Mouse (Mus musculus) spleen, adult 12 weeks (tissue): ENCODE results near the gene Rita1.
A peak's percentile ranks its signal among the peaks of the same experiment; 100 is the strongest.

ENCODE experiments used
- DNase-seq: peaks from one replicate; pipeline ENCODE4 v3.0.0; 2022; ENCODE audit warnings: low spot score

Rita1 gene

DNA sequence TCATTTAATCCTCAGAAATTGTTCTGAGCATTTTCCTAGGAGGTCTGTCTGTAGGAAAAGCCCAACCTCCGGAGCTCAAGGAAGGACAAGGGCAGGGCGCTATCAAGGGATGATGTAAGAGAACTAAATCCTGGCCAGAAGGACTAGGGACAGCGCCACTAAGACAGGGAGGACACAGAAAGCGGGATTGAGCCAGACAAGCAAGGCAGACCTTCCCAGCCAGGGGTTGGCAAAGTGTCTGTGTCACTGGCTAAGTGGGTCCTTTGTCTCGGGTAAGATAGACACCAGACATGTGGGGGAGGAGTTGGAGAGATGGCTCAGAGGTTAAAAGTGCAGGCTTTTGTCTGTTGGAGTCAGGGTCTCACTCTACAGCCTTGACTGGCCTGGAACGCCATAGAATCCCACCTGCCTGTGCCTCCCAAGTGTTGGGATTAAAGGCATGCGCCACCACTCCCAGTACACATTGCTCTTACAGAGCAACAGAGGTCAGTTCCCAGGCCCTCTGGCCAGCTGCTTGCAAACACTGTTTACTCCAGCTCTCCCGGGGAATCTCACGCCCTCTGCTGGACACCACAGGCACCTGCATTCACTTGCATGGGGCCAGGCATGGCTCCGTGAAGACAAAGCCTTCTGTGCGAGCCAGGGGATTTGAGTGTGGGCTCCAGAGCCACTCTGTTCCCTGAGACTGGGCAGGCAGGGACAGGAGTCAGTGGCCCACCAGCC, 11.3 kb downstream of the Rita1 start:
- no peak for DNase-seq

DNA sequence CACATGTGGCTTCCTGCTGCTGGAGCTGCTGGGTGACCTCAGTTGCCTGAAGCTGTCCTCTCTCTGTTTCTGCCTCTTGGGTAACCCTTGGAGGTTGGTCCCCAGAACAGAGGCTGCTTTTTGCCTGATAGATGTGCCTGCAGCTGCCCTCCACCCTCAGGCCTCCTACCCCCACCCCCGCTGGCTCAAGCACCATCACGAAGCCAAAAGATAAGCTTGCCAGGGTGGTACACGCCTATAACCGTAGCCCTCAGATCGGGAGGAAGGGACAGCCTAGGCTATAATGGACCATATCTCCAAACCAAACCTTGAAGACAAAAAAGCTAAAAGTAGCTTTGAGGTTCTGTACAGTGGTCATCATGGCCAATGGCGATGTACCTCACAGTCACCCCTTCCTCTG, 12.8 kb downstream of the Rita1 start:
- no peak for DNase-seq

DNA sequence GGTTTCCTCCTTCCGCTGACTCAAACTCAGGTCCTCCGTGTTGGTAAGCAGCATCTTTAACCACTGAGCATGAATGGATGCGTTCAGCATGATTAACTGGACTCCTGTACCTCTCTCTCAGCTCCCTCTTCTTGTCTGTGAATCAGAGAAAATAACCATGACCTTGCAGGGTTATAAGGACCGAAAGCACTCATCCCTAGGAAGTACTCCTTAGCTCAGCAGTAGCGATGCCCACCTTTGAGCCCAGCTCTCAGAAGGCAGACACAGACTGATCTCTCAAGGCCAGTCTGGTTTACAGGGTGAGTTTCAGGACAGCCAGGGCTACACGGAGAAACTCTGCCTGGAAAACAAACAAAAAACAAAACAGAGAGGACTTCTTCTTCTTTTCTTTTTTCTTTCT, 17.9 kb downstream of the Rita1 start:
- no peak for DNase-seq

DNA sequence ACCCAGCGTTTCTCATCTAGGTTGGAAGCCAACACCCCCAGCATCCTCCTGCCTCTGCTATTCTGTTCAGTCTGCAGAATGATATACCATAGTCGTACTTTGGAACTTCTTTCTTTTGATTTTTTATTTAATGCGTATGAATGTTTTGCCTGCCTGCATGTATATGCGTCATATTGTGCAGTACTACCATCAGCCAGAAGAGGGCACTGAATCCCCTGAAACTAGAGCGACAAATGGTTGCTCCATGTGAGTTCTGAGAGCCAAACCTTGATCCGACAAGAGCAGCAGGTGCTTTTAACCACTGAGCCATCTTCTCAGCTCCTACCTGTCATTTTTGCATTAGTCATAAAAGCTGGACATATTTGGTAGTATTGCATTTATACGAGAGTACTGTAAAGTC, 20.2 kb downstream of the Rita1 start:
- no peak for DNase-seq

GRCm38 (mm10) chr5:120590356-120591010, 21.9 kb downstream of the Rita1 start:
- DNase-seq: no peak

- DNase-seq: peak; percentile 98
Observed at GRCm38 (mm10) chr5:120588569-120589094, 23.8 kb downstream of the Rita1 start, which contains the start of the genes Tpcn1 and Iqcd. Gene Tpcn1 (minus strand): TSS chr5:120588673. Gene Iqcd (plus strand): TSS chr5:120589016.

DNA sequence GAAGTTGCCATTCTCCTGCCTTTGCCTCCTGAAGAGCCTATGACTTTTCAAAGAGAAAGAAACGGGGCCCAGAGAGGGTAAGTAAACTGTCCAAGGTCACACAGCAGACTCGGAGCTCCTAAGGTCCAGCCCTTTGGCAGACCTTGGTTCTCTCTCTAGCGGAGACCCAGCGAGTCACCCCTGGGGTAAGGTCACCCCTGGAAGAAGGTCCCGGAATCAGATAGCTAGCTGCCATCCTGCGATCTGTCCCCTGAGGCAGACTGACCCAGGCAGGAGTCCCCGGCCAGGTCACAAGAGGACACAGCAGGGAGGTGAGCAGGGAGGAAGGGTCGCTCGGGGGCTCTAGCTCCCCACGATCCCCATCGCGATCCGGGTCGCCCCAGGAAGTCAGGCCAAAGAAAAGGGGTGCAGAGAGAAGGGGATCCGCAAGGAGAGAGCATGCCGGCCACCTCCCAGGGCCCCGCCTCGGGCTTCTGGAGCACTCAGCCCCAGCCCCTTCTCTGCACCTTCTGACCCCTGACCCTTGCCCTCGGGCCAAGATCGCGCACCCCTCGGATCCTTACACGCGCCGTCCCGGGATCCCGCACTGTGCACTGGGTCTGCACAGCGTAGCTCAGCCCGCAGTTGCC, 24.3 kb downstream of the Rita1 start:
- DNase-seq: peak; percentile 25

- DNase-seq: peak; percentile 62
Observed at GRCm38 (mm10) chr5:120587616-120587926, 24.8 kb downstream of the Rita1 start.

- DNase-seq: peak; percentile 58
Observed at GRCm38 (mm10) chr5:120586741-120587615, 25.4 kb downstream of the Rita1 start.

DNA sequence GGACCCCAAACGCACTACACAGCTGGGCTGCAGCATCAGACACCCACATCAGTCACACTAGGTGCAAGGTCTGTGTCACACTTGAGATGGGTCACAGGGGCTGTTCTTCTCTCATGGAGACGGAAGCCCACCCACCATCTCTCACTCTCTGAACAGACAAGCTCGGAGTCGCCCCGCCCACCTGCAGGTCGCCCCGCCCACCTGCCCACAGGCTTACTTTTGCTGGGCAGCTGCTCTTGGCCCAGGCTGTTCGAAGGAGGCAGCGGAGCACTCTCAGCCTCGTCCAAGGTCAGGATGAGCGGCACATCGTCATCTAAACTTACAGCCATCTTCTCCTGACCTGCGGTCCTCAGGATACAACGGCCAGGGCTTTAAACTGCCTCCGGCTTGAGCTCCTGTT, 27.4 kb downstream of the Rita1 start:
- DNase-seq: no peak

- no peak for DNase-seq
Observed at GRCm38 (mm10) chr5:120583511-120583910, 28.9 kb downstream of the Rita1 start.

DNA sequence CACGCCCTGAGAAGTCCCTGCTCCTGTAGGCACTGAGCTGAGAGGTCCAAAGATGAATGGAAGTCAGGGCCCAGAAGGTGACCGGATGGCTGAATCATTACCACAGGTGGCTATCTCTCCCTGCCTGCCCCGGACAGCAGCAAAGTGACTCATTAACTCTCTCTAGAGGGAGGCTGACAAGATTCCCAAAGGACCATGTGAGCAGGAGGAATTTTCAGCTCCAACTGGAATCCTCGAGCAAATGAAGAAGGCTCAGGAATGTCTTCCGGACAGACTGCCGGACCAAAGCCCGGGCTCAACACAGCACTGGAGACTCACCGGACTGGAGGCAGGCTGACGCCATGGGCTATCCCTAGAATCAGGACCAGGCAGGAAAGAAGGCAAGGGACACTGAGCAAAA, 30.4 kb downstream of the Rita1 start:
- DNase-seq: no peak

- DNase-seq: no peak
Observed at GRCm38 (mm10) chr5:120579898-120580626, 32.3 kb downstream of the Rita1 start.

GRCm38 (mm10) chr5:120579211-120579897, 33.0 kb downstream of the Rita1 start:
- peak; percentile 29 for DNase-seq

GRCm38 (mm10) chr5:120578504-120579081, 33.8 kb downstream of the Rita1 start:
- peak; percentile 36 for DNase-seq

- DNase-seq: peak; percentile 66
Observed at GRCm38 (mm10) chr5:120577935-120578441, 34.4 kb downstream of the Rita1 start.

DNA sequence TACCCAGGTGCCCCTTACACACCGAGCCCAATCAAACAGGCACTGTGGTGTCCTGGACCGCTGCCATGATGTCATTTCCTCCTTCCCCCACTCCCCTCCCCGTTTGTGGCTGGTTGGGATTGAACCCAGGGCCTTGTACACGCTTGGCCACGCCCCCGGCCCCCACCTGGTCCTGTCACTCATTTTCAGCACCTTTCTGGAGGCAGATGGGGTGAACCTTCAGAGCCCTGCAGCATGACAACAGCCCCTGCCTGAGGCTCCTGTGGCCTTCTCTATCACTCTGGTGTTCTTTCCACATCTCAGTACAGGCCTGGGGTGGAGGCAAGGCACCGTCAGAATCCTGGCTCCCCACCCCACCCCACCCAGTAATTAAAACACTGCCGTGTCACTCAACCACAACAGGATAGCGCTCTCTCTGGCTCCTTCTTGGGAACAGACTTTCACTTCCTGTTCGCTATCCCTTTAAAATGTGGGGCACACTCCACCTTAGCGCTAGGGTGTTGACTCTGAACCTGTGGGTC, 35.5 kb downstream of the Rita1 start:
- peak; percentile 21 for DNase-seq

DNA sequence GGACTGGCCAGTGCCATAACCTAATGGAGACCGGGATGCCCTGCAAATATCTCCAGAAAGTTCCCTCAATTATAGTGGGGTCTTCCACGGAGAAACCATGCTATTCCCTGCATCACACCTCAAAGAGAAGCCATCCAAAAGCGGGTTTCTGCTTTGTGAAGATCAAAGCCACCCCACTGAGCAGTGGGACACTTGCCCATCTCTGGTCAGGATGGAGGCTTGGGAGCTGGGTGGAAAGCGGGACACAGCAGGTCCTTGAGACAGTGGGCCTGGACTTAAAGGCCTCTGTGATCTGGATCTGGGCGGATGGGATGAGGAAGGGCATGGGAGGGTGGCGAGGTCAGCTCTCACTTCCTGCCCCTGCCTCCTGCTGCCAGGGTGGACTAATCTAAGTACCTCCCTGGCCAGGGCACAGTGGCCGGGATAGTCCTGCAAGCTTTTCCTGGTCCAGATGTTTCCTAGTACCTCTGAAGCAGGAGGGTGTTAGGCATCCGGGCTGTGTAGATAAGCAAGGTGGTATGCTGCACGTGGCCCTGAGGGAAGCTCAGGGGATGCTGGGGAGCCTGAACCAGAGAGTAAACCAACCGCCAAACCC, 37.8 kb downstream of the Rita1 start:
- DNase-seq: no peak

- DNase-seq: no peak
Observed at GRCm38 (mm10) chr5:120571056-120571740, 41.2 kb downstream of the Rita1 start.
